In the genomic region with DNA sequence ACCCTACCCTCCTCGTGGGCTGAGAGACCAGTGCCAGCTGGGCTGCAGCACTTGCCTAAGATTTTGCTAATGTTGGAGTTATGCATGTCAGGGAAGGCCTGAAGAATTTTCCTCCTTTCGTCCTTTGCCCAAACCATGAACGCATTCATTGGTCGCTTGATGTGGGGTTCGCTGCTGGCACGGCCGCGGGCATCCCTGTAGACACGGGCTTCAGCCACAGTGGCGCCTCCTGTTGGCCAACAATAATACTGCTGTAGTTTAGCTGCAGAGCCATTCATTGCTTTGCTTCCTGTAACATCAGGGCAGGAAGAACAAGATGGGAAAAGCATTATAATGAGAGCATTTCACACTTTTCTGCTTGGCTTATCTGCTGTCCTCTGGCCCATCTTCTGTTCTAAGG, we compare ENCODE assay signal across 10 mouse cellular contexts.
DNase-seq lines count a peak whose midpoint lies in the region; ATAC-seq and TF ChIP-seq lines count a peak whose summit lies in the region.
"Had no signal": no experiment of that assay in that cellular context is flagged by ENCODE, and none has a peak within 500 bp of the region (broad histone marks: within the 10 kb centered on the region; RNA-seq: fewer than 3 reads in every experiment).

No protein-coding gene starts in this region.

- DNase-seq in kidney, postnatal 4 days: peak; percentile 22 to 32
- no peak for DNase-seq in kidney, adult 11 months
- DNase-seq in thymus, adult 2 months: peak; percentile 29
- DNase-seq in thymus, adult 18-20 months: no peak
- DNase-seq in induced T-regulatory cell, adult 2 months (ENCODE audit: low read depth): peak; percentile 2
- no peak for DNase-seq in spleen, adult 12 weeks (ENCODE audit: low spot score)
- DNase-seq: cerebellum, adult 8-10 months had no signal

- no peaks in the 10 kb centered on the region for H3K27me3 ChIP-seq in thymus, adult 2 months (ENCODE audit: control insufficient read depth, insufficient read depth, low read length)
- H3K27me3 ChIP-seq: heart, embryonic 15.5 days; liver, embryonic 15.5 days had no signal

- H3K27ac ChIP-seq in thymus, adult 2 months (ENCODE audit: control insufficient read depth, insufficient read depth, low read length): no peak overlapping the region
- H3K27ac ChIP-seq: heart, embryonic 15.5 days; liver, embryonic 15.5 days had no signal

- H3K4me1 ChIP-seq in thymus, adult 2 months (replicated peaks; ENCODE audit: control insufficient read depth, insufficient read depth, low read length): no peaks in the 10 kb centered on the region
- H3K4me1 ChIP-seq: heart, embryonic 15.5 days; liver, embryonic 15.5 days had no signal

- peak; percentile 62; the same call in 1 of the 2 replicates for TF ChIP-seq CTCF in thymus, adult 2 months (IDR thresholded peaks at IDR 0.05; ENCODE audit: borderline replicate concordance, control insufficient read depth, extremely low read depth, insufficient read depth, low read length, poor library complexity)

- no peak for TF ChIP-seq POLR2A in thymus, adult 2 months (IDR thresholded peaks at IDR 0.05; ENCODE audit: control insufficient read depth, extremely low read depth, insufficient read depth, low read length, poor library complexity)

- H3K4me3 ChIP-seq in thymus, adult 2 months (ENCODE audit: control insufficient read depth, insufficient read depth, low read length): no peak overlapping the region
- H3K4me3 ChIP-seq: heart, embryonic 15.5 days; liver, embryonic 15.5 days had no signal

- ATAC-seq in megakaryocyte, adult 5-6 weeks (ENCODE audit: poor library complexity, severe bottlenecking): no peak

- no peaks in the 10 kb centered on the region for H3K36me3 ChIP-seq in thymus, adult 2 months (ENCODE audit: control insufficient read depth, insufficient read depth, low read length)
- H3K36me3 ChIP-seq: heart, embryonic 15.5 days had no signal

- WGBS in thymus, adult 2 months: 63% methylated on average over 10 of the region's 10 CpGs

Comparison
In these comparisons a context has a peak if more than half of its experiments do, and no peak if none do; other contexts are left out.
1. DNase-seq: peak in kidney, postnatal 4 days (2 of 2), thymus, adult 2 months (single experiment) and induced T-regulatory cell, adult 2 months (single experiment); none in kidney, adult 11 months (single experiment), thymus, adult 18-20 months (0 of 2) and spleen, adult 12 weeks (single experiment).